Mouse (Mus musculus): Measurements from ENCODE around the gene Pcnx. TPM values are rescaled to one million over a fixed set of nuclear protein-coding genes. Genes with fewer than 3 reads are reported as not detected.
A peak's percentile ranks its signal among the peaks of the same experiment; 100 is the strongest.

Gene Pcnx
- total RNA-seq, 2 experiments from 2014 or later: 108 to 132 TPM

DNA sequence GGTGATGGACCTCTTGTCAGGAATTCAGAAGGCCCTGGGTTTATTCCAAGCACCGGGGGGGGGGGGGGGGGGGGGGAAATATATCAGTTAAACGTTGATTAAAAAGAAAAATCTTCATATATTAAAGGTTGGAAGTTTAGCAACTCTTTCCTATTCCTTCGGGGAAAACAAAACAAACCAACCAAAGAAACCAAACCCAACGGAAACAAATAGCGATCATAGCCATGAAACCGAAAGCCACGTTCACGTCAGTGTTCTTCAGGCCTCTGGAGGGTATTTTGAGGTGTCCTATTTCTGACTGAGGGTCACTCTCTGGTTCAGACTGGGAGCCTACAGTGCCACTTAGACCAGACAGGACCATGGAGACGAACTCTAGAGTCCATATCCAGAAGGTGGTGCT is 6.3 kb upstream of the Pcnx start:
- no peak for DNase-seq (ENCODE audit: low spot score in 2 of 2)

DNA sequence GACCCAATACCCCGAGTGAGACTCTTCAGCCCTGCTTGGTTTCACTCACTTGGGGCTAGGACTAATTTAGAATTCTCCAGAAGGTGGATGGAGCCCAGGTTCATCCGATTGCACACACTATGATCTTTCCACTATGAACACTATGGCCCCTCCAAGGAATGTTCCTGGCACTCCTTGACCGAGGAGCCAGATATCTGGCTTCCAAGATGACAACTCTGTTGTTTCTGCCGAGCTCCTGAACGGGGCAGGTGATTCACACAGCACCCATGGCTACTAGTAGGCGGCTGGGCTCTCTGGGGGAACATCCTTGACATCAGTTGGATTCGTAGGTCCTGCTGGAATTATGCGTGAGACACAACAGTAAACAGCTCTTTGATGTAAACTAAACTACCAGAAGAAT is 4.8 kb upstream of the Pcnx start:
- DNase-seq (ENCODE audit: low spot score in 2 of 2): no peak

DNA sequence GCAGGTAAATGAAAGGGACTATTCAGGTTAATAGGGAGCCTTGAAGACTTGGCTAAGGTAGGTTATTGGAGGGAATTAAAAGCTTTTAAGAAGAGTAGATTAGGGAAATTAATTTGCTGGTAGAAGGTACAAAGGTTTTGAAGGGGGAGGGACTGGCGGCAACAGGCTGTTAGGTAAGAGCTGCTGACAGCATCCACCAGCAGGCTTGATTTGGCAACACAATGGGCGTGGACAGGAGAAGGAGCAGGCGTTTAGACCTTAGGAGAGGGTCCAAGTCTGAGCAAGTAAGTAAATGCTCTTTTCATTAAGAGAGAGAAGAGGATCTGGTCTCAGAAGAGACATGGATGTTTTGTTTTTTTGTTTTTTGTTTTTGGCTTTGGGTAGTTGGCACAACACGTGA is 3.1 kb upstream of the Pcnx start:
- DNase-seq (ENCODE audit: low spot score in 2 of 2): no peak

DNA sequence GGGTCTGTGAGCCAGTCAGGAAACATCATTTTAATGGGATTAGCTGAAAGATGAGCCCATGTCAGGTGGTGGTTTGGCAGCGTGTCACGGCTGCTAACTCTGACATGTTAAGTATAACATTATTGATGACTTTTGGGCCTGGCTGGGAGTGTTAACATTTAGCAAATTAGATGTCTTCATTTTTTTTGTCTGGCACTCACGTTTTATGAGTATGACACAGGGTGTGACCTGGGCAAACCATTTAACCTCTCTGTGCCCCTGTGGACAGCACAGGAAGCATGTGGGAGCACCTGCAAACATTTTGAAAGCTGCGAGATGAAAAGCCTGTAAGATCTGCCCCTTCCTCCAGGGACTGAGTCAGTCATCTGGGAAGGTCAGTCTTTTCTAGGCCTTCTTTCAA is 2.6 kb upstream of the Pcnx start:
- DNase-seq (ENCODE audit: low spot score in 2 of 2): no peak

DNA sequence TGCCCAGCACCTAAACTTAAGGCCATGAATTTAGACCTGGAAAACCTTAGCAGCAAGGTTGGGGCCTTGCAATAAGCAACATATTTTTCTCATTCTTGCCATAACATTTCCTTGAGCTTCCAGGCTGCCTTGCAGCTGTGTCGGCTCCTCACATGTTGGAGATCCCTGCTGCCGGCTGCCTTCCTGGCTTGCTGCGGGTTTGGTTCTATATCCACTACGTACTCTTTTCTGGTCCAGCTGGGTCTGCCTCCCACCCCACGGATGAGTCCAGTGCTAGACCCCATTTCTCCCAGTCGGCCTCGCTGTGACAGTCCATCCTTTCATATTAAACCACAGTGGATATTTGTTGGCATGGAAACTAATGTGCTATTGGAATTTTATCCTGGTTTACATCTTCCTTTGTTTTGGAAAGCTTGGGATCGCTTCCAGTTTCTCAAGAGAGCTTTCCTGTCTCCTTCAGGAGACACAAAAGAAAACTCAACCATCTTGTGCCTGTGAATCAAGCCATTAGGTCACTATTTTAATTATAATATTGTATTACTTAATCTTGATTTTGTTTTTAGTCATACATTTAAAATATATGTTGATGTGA is 1.7 kb upstream of the Pcnx start:
- DNase-seq (ENCODE audit: low spot score in 2 of 2): no peak

DNA sequence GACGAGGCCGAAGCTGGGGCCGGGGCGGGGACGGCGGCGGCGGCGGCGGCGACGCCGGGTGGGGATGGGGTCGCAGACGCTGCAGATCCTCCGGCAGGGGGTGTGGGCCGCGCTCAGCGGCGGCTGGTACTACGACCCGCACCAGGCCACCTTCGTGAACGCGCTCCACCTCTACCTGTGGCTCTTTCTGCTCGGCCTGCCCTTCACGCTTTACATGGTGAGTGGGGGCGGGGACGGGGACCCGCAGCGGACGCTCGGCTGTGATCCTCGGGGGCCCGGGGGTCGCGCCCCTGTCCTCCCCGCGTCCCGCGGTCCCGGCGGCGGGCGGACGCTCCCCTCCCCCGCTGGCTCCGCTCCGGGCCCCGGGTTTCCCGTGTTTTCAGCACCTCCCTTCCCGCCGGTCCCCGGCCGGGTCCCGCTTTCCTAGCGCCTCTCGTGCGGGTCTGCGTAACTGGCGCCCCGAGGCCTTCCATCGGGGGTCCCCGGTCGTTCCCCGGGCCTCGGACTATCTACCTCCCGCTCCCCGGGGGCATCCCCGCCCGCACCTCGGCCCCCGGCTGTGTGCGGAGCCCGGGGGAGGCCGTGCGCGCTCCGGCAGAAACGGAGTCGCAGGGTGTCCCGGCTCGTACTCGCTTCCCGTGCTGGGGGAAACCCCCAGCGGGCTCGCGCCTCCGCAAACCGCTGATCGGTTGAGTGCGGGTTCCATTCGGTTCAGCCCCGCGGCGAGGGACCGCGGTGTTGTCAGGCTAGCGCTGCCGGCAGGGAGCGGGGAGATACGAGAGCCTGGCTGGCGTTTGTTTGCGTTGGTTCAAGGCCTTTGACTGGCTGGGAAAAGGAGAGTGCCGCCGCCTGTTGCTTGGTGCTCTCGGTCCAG is 722 bp downstream of the Pcnx start:
- peak; percentile 64 to 74 for DNase-seq (ENCODE audit: low spot score in 2 of 2)

DNA sequence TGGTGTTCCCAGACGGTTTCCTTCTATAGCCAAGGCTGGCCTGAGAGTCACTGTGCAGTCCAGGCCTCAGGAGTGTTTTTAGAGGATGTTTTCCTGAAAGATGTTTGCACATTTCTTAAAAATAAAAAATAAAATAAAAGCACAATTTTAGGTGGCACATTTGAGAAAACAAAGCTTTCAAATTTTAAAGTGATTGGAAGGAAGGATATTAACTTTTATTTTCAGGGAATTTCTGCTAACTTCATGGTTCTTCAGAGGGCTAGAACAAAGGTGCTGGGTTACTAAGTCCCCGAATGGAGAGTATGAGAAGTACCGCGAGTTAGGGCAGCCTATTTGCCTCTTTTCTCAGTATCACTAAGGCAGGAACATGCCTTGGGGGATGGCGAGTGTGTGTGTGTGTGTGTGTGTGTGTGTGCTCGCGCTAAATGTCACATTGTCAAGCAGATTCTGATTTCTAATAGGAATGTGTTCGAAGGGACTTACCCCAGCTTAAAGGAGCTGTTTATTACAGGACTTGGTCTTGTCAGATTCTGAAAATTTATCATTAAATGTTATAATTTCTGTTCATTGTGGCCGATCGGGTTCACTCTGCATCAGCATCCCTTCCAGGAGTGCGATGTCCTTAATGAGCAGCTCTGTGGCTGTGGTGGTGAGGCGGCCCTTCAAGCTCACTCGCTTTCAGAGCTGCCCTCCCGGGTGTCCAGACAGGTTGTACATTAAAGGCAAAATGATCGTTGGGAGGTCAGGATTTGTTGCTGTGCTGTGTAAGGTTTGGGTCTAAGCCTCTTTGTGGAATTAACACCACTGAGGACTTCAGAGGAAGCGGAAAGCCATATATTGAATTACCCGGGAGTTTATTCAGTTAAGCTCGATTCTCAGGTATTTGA is 1.6 kb downstream of the Pcnx start:
- DNase-seq (ENCODE audit: low spot score in 2 of 2): no peak

DNA sequence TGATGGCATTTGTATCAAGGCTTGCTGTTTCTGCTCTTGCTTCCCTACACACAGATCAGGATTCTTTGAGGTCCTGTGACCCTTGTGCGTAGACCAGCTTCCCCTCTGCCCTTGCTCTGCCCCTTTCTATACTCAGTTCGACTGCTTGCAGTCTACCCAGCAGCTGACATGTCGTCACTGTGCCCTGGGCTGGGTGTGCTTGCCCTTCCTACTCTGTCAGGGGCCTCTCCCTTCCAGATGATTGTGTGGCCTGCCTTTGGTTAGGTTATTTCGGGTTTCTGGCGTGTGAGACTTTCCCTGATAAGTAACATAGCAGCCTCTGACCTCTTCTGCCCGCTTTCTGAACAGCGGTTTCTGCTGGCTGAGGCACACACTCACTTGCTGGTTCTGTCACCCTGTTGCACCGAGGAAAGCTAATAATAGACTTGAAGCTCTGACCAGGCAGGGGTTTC is 2.6 kb downstream of the Pcnx start:
- no peak for DNase-seq (ENCODE audit: low spot score in 2 of 2)

DNA sequence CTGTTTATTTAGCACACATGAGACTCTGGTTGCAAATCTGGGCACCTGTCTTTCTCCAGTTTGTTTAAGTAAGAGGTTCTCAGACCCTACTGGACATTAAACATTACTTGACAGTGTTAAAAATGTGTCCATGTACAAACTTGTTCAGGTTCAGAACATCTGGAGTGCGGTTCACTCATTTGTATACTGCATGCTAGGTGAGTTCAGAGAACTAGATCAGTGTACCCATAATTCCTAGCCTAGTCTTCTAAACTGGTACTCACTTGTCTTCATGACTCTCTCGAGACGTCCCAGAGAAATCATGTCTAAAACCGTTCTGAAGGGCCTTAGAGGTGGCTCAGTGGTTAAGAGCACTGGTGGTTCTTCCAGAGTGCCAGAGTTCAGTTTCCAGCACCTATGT is 4.1 kb downstream of the Pcnx start:
- no peak for DNase-seq (ENCODE audit: low spot score in 2 of 2)

DNA sequence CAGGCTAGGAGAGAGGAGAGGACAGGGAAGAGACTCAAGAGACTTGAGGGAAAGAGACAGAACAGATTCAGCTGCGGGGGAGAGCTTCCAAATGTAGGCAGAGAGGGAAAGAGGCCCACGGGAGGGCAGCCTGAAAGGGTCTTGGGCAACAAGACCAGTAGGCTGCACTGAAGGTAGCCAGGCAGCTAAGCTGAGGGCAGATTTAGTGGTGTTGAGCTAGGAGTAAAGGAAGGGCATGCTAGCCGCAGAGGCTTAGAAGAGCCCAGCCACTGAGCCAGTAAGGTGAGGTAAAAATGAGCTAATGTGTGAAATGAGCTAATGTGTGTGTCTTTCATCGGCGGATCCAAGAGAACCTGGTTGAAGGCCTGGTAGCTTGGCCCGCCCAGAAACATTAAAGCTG is 5.4 kb downstream of the Pcnx start:
- DNase-seq (ENCODE audit: low spot score in 2 of 2): no peak

DNA sequence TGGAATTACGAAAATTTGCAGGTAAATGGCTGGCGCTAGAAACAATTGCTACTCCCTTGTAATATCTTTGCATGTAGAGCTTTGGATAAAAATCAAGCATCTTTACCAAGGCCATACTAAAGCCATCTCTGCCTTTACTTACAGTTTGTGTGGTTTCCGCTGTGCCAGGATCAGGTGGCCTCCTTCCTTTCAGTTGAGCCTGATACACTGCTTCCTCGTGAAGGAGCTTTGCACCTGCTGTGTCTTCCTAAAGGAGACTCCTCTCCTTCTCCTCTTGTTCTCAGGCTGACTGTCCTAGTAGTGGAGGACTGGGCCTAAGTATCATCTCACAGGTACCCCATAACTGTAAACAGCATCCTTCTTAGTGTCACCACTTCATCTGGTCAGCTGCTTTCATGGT is 7.5 kb downstream of the Pcnx start:
- no peak for DNase-seq (ENCODE audit: low spot score in 2 of 2)

DNA sequence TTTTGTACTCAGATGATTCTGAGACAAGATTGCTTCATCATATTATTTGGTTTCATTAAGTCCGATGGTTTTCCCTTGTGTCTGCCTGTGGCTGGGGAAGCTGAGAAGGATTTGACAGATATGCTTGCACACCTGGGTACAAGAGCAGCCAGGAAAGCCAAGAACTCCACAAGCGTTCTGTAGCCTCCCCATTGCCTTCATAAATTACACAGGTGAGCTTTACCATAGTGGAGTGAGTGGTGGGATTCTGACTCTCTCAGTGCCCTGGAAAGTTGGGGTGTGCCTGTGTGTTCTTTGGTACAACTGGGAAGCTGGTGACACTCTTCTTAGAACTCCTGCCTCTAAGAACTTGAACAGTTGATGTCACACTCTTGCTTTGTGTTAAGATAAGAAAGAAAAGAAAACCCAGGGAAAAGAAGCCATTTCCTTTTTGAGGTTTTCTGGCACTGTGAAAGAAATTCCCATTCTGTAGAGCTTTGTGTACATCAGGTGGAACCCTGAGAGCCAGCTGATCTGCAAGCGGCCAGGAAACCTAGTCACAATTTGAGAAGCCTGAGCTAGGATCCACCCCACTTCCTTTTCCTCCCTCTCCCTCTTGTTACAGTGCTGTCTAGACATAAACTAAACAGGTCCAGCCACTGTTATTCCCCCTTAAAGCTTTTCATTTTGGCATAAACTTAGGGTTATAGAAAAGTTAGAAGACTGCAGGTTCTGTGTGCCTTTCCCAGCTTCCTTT is 9.6 kb downstream of the Pcnx start:
- no peak for DNase-seq (ENCODE audit: low spot score in 2 of 2)

DNA sequence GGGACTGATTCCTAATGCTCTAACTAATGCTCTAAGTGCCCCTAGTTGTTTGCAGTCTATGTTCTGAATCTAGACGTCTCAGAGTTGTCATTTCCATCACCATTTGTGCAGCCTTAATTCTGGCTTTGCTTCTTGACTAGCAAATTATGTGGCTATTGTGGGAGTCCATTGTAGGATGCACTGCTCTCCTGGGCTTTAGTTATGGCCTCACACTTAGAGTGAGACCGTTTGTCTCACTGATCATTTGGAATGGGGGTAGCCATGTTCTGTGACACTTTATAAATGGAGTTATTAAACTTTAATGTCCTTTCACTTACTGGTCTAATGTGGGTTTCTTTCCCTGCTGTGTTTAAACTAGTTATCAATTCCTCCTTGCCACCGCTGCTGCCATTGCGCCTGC is 13.5 kb downstream of the Pcnx start:
- DNase-seq (ENCODE audit: low spot score in 2 of 2): no peak

DNA sequence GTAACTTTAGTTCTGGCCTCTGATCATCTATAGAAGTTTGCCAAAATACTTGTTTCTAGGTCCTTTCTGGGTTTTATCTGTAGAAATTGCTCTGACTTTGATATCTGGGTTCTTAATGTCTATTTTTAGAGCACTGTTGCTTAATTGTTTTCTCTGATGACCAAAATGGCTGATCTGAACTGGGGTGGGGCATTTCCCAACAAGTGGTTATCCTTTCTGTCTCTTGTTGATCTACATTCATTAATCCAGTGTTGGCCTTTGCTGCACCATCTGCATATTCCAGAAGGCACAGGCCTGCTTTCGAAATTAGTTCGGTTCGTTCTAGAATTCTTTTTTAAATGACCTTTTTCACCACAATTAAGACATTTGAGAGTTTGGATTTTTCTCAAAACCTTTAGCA is 20.3 kb downstream of the Pcnx start:
- no peak for DNase-seq (ENCODE audit: low spot score in 2 of 2)

DNA sequence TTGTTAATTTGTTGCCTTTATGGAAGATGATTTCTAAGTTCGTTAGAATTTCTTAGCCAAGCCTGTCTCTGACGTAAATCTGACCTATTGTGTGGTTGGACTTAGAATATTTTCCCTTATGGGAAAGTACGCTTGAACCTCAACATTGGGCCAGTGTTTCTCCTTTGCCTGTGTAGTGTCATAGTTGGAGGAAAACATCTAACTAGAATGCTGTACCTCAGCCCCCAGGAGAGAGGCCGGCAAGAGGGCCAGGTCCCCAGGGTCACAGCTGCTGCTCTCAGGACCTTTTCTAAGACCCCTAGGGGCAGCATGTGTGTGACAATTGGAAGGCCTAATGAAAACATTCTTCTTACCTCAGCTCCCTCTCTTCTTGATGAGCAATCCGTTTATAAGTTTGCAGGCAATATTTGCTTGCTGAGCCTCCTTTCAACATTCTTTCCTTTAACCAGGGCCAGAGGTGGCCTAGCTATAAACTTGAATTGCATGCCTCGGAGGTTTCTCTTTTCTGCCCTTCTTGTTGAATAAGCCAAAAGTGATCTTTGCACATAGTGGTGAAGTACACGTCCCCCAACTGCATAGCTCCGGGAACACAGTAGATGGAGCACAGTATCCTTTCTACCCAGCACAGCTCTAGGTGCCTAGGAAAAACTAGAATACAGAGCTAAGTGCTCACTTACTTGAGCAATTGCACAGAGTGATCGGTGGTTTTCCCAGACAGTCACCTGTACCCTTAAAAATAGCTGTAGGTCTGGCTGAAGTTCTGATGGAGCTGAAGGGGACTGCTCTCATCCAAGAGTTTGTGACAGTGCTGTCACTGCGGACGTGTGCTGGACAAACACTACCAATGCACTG is 23.7 kb downstream of the Pcnx start:
- DNase-seq (ENCODE audit: low spot score in 2 of 2): no peak

DNA sequence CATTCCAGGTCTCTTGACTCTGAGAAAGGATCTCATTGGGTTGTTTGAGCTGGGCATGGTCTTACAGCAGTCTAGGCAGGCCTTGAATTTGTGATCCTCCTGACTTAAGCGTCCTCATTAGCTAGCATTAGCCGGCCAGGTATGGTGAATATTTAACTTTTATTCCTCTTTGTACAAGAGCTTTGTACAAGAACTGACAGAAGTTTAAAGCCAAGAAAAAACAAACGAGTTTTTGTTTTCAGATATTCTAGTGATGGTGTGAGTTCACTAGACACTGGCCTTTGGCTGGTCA is 24.2 kb downstream of the Pcnx start:
- no peak for DNase-seq (ENCODE audit: low spot score in 2 of 2)

DNA sequence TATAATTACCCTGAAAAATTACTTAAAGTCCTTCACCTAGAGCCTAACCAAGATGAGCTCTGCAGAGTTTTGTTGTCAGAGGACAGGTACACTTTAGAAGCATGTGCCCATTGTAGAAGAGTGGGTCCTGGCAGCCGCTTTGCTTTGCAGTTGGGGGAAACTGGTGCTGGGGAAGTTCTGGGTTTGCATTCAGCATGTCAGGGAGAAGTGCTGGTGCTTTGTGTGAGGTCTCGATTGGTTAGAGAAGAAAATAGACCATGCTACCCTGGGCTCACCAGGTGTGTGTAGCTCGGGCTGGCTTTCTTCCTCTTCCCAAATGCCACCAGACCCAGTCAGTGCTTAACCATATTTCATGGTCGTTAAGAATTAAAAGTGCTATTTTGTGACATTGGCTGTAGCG is 25.2 kb downstream of the Pcnx start:
- no peak for DNase-seq (ENCODE audit: low spot score in 2 of 2)

DNA sequence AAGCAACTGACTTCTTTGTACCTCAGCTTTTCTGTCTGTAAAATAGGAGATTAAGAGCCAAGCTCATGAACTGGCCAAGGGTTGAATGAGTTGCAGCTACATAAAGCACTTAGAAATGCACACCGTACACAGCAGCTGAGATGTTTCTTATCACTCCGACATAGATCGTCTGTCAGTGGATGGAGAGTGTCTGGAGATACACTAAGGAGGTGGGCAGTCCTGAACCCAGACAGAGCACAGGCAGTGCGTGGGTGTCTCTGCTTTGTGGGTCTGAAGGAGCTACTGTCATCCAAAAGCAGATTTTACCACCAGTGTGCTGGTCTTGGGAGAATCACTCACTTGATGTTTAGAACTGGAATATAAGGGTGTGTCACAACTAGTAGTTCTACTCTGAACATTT is 26.2 kb downstream of the Pcnx start:
- no peak for DNase-seq (ENCODE audit: low spot score in 2 of 2)

DNA sequence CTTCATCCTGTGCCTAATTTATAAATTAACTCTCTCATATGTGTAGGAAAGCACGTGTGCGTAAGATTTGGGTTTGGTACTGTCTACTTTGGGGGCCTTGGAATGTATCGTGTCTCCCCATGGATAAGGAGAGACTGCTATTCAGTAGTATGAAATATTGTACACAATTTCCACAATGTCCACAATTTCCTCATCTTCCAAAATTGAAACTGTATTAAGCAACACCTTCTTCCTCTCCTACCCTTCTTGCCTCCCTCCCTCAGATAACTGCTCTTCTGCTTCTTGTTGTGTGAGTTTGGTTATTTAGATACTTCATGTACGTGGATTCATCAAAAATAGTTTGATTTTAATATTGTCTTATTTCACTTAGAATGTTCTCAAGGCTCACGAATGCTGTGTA is 29.1 kb downstream of the Pcnx start:
- no peak for DNase-seq (ENCODE audit: low spot score in 2 of 2)

DNA sequence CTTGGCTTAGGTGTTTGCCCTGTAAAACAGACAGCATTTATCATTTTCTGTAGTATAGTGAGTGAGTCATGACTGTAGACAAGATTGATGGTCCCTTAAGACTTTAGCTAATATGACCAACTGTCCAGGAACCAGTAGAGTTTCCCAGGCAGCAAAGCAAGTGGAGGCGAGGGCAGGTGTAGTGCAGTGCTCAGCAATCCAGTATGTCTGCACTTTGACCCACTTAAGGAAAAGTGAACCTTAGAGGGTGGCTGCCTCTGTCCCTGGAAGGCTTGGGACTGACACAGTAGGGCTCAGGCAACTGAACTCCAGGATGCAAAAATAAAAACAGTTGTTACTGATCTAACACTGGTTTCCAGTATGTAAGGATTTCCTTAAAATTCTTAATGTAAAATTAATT is 32.1 kb downstream of the Pcnx start:
- DNase-seq (ENCODE audit: low spot score in 2 of 2): no peak

DNA sequence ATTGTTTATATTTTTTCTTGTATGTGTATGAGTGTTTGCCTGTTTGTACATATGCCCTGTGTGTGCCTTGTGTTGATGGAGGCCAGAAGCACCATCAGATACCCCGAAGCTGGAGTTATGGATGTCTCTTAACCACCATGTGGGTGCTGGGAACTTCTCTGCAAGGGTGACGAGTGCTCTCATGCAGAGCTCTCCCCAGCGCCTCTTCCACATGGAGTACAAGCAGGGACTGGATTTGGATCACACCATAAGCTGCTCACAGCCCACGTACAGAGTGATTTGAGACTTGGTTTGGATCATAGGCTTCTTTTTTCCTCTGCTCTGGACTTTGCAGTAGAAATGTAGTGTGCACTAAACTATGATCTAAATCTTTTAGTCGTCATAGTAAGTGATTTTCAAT is 34.5 kb downstream of the Pcnx start:
- no peak for DNase-seq (ENCODE audit: low spot score in 2 of 2)

Data from layer of hippocampus, postnatal 10 days (tissue).